Mouse (Mus musculus): Measurements from ENCODE around the gene Fibcd1. TPM values are rescaled to one million over a fixed set of nuclear protein-coding genes. Genes with fewer than 3 reads are reported as not detected.

The Fibcd1 gene
- 0.14 and 0.35 TPM in 2 replicates for polyA plus RNA-seq (2012; rRNA removed; ENCODE audit: low replicate concordance)

GRCm38 (mm10) chr2:31845896-31846691, at the start of gene Fibcd1:
Fibcd1 (minus strand) TSS chr2:31846005.

GRCm38 (mm10) chr2:31887030-31887429, 41.2 kb upstream of the Fibcd1 start, which contains the start of gene Lamc3:
Lamc3 (plus strand) TSS chr2:31887291.

GRCm38 (mm10) chr2:31810444-31810843, 35.4 kb downstream of the Fibcd1 start, which contains the start of gene Qrfp:
Qrfp (minus strand) TSS chr2:31810580.

Other genes with a start within 250 kb of the Fibcd1 start
- not detected in 2 replicates for gene Prdm12, start 206.0 kb downstream of the Fibcd1 start, polyA plus RNA-seq (2012; rRNA removed; ENCODE audit: low replicate concordance)
- gene Exosc2, start 175.3 kb downstream of the Fibcd1 start, polyA plus RNA-seq (2012; rRNA removed; ENCODE audit: low replicate concordance): 8.6 and 13.3 TPM in 2 replicates
- gene Abl1, start 157.6 kb downstream of the Fibcd1 start, polyA plus RNA-seq (2012; rRNA removed; ENCODE audit: low replicate concordance): 52.8 and 60.6 TPM in 2 replicates
- gene Qrfp, start 35.4 kb downstream of the Fibcd1 start, polyA plus RNA-seq (2012; rRNA removed; ENCODE audit: low replicate concordance): 0.37 and 0.88 TPM in 2 replicates
- 21.2 and 29.6 TPM in 2 replicates for gene Lamc3, start 41.3 kb upstream of the Fibcd1 start, polyA plus RNA-seq (2012; rRNA removed; ENCODE audit: low replicate concordance)
- gene Aif1l, start 104.1 kb upstream of the Fibcd1 start, polyA plus RNA-seq (2012; rRNA removed; ENCODE audit: low replicate concordance): 13.9 and 14.7 TPM in 2 replicates
- 34.5 and 37.3 TPM in 2 replicates for gene Nup214, start 128.4 kb upstream of the Fibcd1 start, polyA plus RNA-seq (2012; rRNA removed; ENCODE audit: low replicate concordance)
- gene Fam78a, start 238.9 kb upstream of the Fibcd1 start, polyA plus RNA-seq (2012; rRNA removed; ENCODE audit: low replicate concordance): 19.5 and 37.4 TPM in 2 replicates
- gene Plpp7, start 249.5 kb upstream of the Fibcd1 start, polyA plus RNA-seq (2012; rRNA removed; ENCODE audit: low replicate concordance): 10.3 and 77.3 TPM in 2 replicates

Data from mammary gland, adult 2 months (tissue).